In genomic region chr9:70847627-70848051, GRCm38 (mm10) we compare ENCODE assay signal across 8 mouse cellular contexts.
A peak's percentile ranks its signal among the peaks of the same experiment; 100 is the strongest.
DNase-seq lines count a peak whose midpoint lies in the region; ATAC-seq and TF ChIP-seq lines count a peak whose summit lies in the region.

No protein-coding gene starts in this region.

- H3K4me1 ChIP-seq in lung, embryonic 16.5 days (replicated peaks; ENCODE audit: control insufficient read depth, insufficient read depth, low read length), result peaks cover 19% of the 10 kb centered on the region
- H3K4me1 ChIP-seq in stomach, postnatal 0 days (replicated peaks; ENCODE audit: control insufficient read depth, insufficient read depth), result 0 out of 2 replicates have a peak, but pooled peaks cover 4% of the 10 kb centered on the region

- no peak for TF ChIP-seq EP300 in stomach, postnatal 0 days (optimal IDR thresholded peaks at IDR 0.05)

- peak; percentile 70; the same call in 1 of the 2 replicates for ATAC-seq in lung, embryonic 16.5 days (ENCODE audit: low read depth)
- peak; percentile 56; the same call in 1 of the 2 replicates for ATAC-seq in stomach, postnatal 0 days (ENCODE audit: low FRiP score, low TSS enrichment)

- 0 out of 2 replicates have a peak overlapping the region, but pooled peaks have one; percentile 50 for H3K9ac ChIP-seq in lung, embryonic 16.5 days (ENCODE audit: low read length)
- H3K9ac ChIP-seq in stomach, postnatal 0 days (ENCODE audit: low read length), result no peak overlapping the region

- no peak for TF ChIP-seq CTCF in layer of hippocampus, adult 2 months (conservative IDR thresholded peaks at IDR 0.05)
- no peak for TF ChIP-seq CTCF in stomach, postnatal 0 days (IDR thresholded peaks at IDR 0.05; ENCODE audit: low read depth)

- no peaks in the 10 kb centered on the region for H3K27me3 ChIP-seq in lung, embryonic 16.5 days (ENCODE audit: control insufficient read depth, insufficient read depth, low read depth, low read length)
- H3K27me3 ChIP-seq in stomach, postnatal 0 days (ENCODE audit: control insufficient read depth, insufficient read depth, low read length), result no peaks in the 10 kb centered on the region

- peak overlapping the region; percentile 15; the same call in 1 of the 2 replicates for H3K4me3 ChIP-seq in layer of hippocampus, adult 2 months
- peak overlapping the region; percentile 5 for H3K4me3 ChIP-seq in lung, embryonic 16.5 days (ENCODE audit: low read length)
- H3K4me3 ChIP-seq in stomach, postnatal 0 days (ENCODE audit: low read depth, low read length), result no peak overlapping the region

- H3K9me3 ChIP-seq in lung, embryonic 16.5 days (ENCODE audit: control insufficient read depth, low read length), result no peaks in the 10 kb centered on the region
- H3K9me3 ChIP-seq in stomach, postnatal 0 days (ENCODE audit: control insufficient read depth, low read length), result no peaks in the 10 kb centered on the region

- intact Hi-C loops in heart, postnatal 14 days (cut with DNase I), result loop anchor here (10.0 kb wide), 1 partner anchor 173 kb away; the partner anchor contains the start of gene Adam10

- H3K27ac ChIP-seq in layer of hippocampus, adult 2 months, result peak overlapping the region; percentile 88
- H3K27ac ChIP-seq in lung, embryonic 16.5 days (ENCODE audit: low read length), result peak overlapping the region; percentile 83
- peak overlapping the region; percentile 61 for H3K27ac ChIP-seq in stomach, postnatal 0 days (replicated peaks)

- H3K36me3 ChIP-seq in lung, embryonic 16.5 days (ENCODE audit: control insufficient read depth, insufficient read depth, low read length), result no peaks in the 10 kb centered on the region
- no peaks in the 10 kb centered on the region for H3K36me3 ChIP-seq in stomach, postnatal 0 days (ENCODE audit: control insufficient read depth, insufficient read depth, low read length)

- DNase-seq in layer of hippocampus, adult 2 months (ENCODE audit: low spot score in 2 of 2), result no peak
- DNase-seq in layer of hippocampus, postnatal 36 days, result no peak
- peak; percentile 43 for DNase-seq in embryo, embryonic 11 days
- peak; percentile 22 to 28 for DNase-seq in heart, postnatal 14 days
- peak; percentile 51 for DNase-seq in stomach, postnatal 0 days (ENCODE audit: low spot score)
- no peak for DNase-seq in urinary bladder, postnatal 14 days (ENCODE audit: low spot score)
- DNase-seq in right cerebral cortex, postnatal 14 days, result no peak

- peak overlapping the region; percentile 56 for H3K4me2 ChIP-seq in lung, embryonic 16.5 days (ENCODE audit: low read depth, low read length)
- H3K4me2 ChIP-seq in stomach, postnatal 0 days (replicated peaks; ENCODE audit: low read depth), result peak overlapping the region; percentile 26

- 16% methylated on average over 8 of the region's 8 CpGs for WGBS in lung, embryonic 16.5 days
- WGBS in stomach, postnatal 0 days, result 23% methylated on average over 8 of the region's 8 CpGs

Comparison
In these comparisons a context has a peak if more than half of its experiments do, and no peak if none do; other contexts are left out.
1. DNase-seq: peak in embryo, embryonic 11 days (single experiment), heart, postnatal 14 days (2 of 2) and stomach, postnatal 0 days (single experiment); none in layer of hippocampus, adult 2 months (0 of 2), layer of hippocampus, postnatal 36 days (0 of 2), urinary bladder, postnatal 14 days (single experiment) and right cerebral cortex, postnatal 14 days (single experiment).
2. Peak in every context shown above with its lines, with median percentiles within 50 percentile points of each other: H3K27ac ChIP-seq.